Comparison of ENCODE assay signal across 18 mouse cellular contexts in genomic region chr13:97363765-97364164, GRCm38 (mm10).
DNase-seq lines count a peak whose midpoint lies in the region; ATAC-seq lines count a peak whose summit lies in the region.
"Had no signal": no experiment of that assay in that cellular context is flagged by ENCODE, and none has a peak within 500 bp of the region (broad histone marks: within the 10 kb centered on the region; RNA-seq: fewer than 3 reads in every experiment).

No protein-coding gene starts in this region.

- H3K27me3 ChIP-seq in embryonic facial prominence, embryonic 14.5 days (replicated peaks; ENCODE audit: control insufficient read depth, insufficient read depth, low read length): no peaks in the 10 kb centered on the region; the same call in 1 of the 2 replicates
- peaks cover 20% of the 10 kb centered on the region for H3K27me3 ChIP-seq in embryonic facial prominence, embryonic 10.5 days (replicated peaks; ENCODE audit: low read depth, poor library complexity, severe bottlenecking)
- no peaks in the 10 kb centered on the region for H3K27me3 ChIP-seq in lung, embryonic 15.5 days
- no peaks in the 10 kb centered on the region for H3K27me3 ChIP-seq in limb, embryonic 15.5 days
- H3K27me3 ChIP-seq in hindbrain, embryonic 13.5 days: no peaks in the 10 kb centered on the region
- H3K27me3 ChIP-seq: forebrain, embryonic 13.5 days; neural tube, embryonic 13.5 days had no signal

- DNase-seq in embryonic facial prominence, embryonic 14.5 days (ENCODE audit: low spot score): peak; percentile 74
- no peak for DNase-seq in embryonic facial prominence, embryonic 10.5 days (ENCODE audit: low spot score)
- DNase-seq in lung, postnatal 4 days: no peak
- DNase-seq in testis, postnatal 14 days (ENCODE audit: low spot score): peak; percentile 12
- no peak for DNase-seq in right cerebral cortex, postnatal 25 days
- DNase-seq: adrenal gland, postnatal 10 days; cerebellum, postnatal 14 days; gastrocnemius, postnatal 10 days; retina, postnatal 1 day; thymus, postnatal 4 days had no signal

- H3K4me1 ChIP-seq in embryonic facial prominence, embryonic 14.5 days (ENCODE audit: control insufficient read depth, insufficient read depth, low read length): peaks cover 12% of the 10 kb centered on the region; the same call in 1 of the 2 replicates
- H3K4me1 ChIP-seq in embryonic facial prominence, embryonic 10.5 days: peaks cover 22% of the 10 kb centered on the region
- peaks cover 39% of the 10 kb centered on the region for H3K4me1 ChIP-seq in lung, embryonic 15.5 days
- peaks cover 28% of the 10 kb centered on the region for H3K4me1 ChIP-seq in limb, embryonic 15.5 days
- peaks cover 18% of the 10 kb centered on the region for H3K4me1 ChIP-seq in hindbrain, embryonic 13.5 days (replicated peaks)

- no peak overlapping the region for H3K27ac ChIP-seq in embryonic facial prominence, embryonic 14.5 days (replicated peaks; ENCODE audit: low read depth, low read length)
- H3K27ac ChIP-seq in embryonic facial prominence, embryonic 10.5 days (replicated peaks): no peak overlapping the region
- H3K27ac ChIP-seq in lung, embryonic 15.5 days: peak overlapping the region; percentile 62
- no peak overlapping the region for H3K27ac ChIP-seq in limb, embryonic 15.5 days
- no peak overlapping the region for H3K27ac ChIP-seq in hindbrain, embryonic 13.5 days
- H3K27ac ChIP-seq: embryonic facial prominence, embryonic 15.5 days; forebrain, embryonic 13.5 days; heart, embryonic 13.5 days; hindbrain, embryonic 14.5 days had no signal

- H3K4me3 ChIP-seq in embryonic facial prominence, embryonic 14.5 days (ENCODE audit: low read depth, low read length): no peak overlapping the region
- H3K4me3 ChIP-seq in embryonic facial prominence, embryonic 10.5 days: no peak overlapping the region
- no peak overlapping the region for H3K4me3 ChIP-seq in lung, embryonic 15.5 days
- H3K4me3 ChIP-seq in limb, embryonic 15.5 days: no peak overlapping the region
- no peak overlapping the region for H3K4me3 ChIP-seq in hindbrain, embryonic 13.5 days
- H3K4me3 ChIP-seq: embryonic facial prominence, embryonic 15.5 days; forebrain, embryonic 13.5 days; heart, embryonic 13.5 days; neural tube, embryonic 13.5 days had no signal

- H3K9me3 ChIP-seq in embryonic facial prominence, embryonic 14.5 days (ENCODE audit: control insufficient read depth, low read length): no peaks in the 10 kb centered on the region
- no peaks in the 10 kb centered on the region for H3K9me3 ChIP-seq in embryonic facial prominence, embryonic 10.5 days
- H3K9me3 ChIP-seq in lung, embryonic 15.5 days: no peaks in the 10 kb centered on the region
- H3K9me3 ChIP-seq in limb, embryonic 15.5 days: no peaks in the 10 kb centered on the region
- no peaks in the 10 kb centered on the region for H3K9me3 ChIP-seq in hindbrain, embryonic 13.5 days
- H3K9me3 ChIP-seq: embryonic facial prominence, embryonic 15.5 days; forebrain, embryonic 13.5 days; heart, embryonic 13.5 days; neural tube, embryonic 13.5 days had no signal

- no peak overlapping the region for H3K9ac ChIP-seq in embryonic facial prominence, embryonic 14.5 days (ENCODE audit: low read depth, low read length)
- H3K9ac ChIP-seq in lung, embryonic 15.5 days: no peak overlapping the region
- H3K9ac ChIP-seq in limb, embryonic 15.5 days: no peak overlapping the region
- no peak overlapping the region for H3K9ac ChIP-seq in hindbrain, embryonic 13.5 days
- H3K9ac ChIP-seq: embryonic facial prominence, embryonic 15.5 days; forebrain, embryonic 13.5 days; heart, embryonic 13.5 days; hindbrain, embryonic 14.5 days; neural tube, embryonic 13.5 days had no signal

- no peak for ATAC-seq in embryonic facial prominence, embryonic 14.5 days (ENCODE audit: low read depth)
- peak; percentile 62; the same call in 1 of the 2 replicates for ATAC-seq in lung, embryonic 15.5 days (ENCODE audit: borderline replicate concordance, extremely low read depth, low FRiP score, low TSS enrichment)
- 0 out of 2 replicates have a peak, but pooled peaks have one; percentile 67 for ATAC-seq in limb, embryonic 15.5 days (ENCODE audit: insufficient number of reproducible peaks, low FRiP score, low TSS enrichment, low read depth)
- ATAC-seq in hindbrain, embryonic 13.5 days (ENCODE audit: low FRiP score): no peak
- ATAC-seq: forebrain, embryonic 13.5 days had no signal

- no peak overlapping the region for H3K4me2 ChIP-seq in embryonic facial prominence, embryonic 14.5 days (ENCODE audit: low read depth, low read length)
- H3K4me2 ChIP-seq in lung, embryonic 15.5 days: no peak overlapping the region
- H3K4me2 ChIP-seq in limb, embryonic 15.5 days: no peak overlapping the region
- H3K4me2 ChIP-seq in hindbrain, embryonic 13.5 days: no peak overlapping the region
- H3K4me2 ChIP-seq: embryonic facial prominence, embryonic 15.5 days; forebrain, embryonic 13.5 days; heart, embryonic 13.5 days; hindbrain, embryonic 14.5 days; neural tube, embryonic 13.5 days had no signal

- 42% methylated on average over 5 of the region's 5 CpGs for WGBS in embryonic facial prominence, embryonic 14.5 days
- WGBS in embryonic facial prominence, embryonic 10.5 days: 83% methylated on average over 5 of the region's 5 CpGs
- 33% methylated on average over 5 of the region's 5 CpGs for WGBS in lung, embryonic 15.5 days
- 39% methylated on average over 5 of the region's 5 CpGs for WGBS in limb, embryonic 15.5 days
- 87% methylated on average over 5 of the region's 5 CpGs for WGBS in hindbrain, embryonic 13.5 days

- H3K36me3 ChIP-seq in embryonic facial prominence, embryonic 14.5 days (ENCODE audit: control insufficient read depth, insufficient read depth, low read length): no peaks in the 10 kb centered on the region
- no peaks in the 10 kb centered on the region for H3K36me3 ChIP-seq in embryonic facial prominence, embryonic 10.5 days (replicated peaks)
- H3K36me3 ChIP-seq in lung, embryonic 15.5 days: no peaks in the 10 kb centered on the region
- H3K36me3 ChIP-seq in limb, embryonic 15.5 days: no peaks in the 10 kb centered on the region
- no peaks in the 10 kb centered on the region for H3K36me3 ChIP-seq in hindbrain, embryonic 13.5 days
- H3K36me3 ChIP-seq: embryonic facial prominence, embryonic 15.5 days; heart, embryonic 13.5 days; neural tube, embryonic 13.5 days had no signal

Comparison
In these comparisons a context has a peak if more than half of its experiments do, and no peak if none do; other contexts are left out.
1. DNase-seq: peak in embryonic facial prominence, embryonic 14.5 days (single experiment) and testis, postnatal 14 days (single experiment); none in embryonic facial prominence, embryonic 10.5 days (single experiment), lung, postnatal 4 days (0 of 2) and right cerebral cortex, postnatal 25 days (single experiment).
2. ATAC-seq: peak in lung, embryonic 15.5 days (single experiment) and limb, embryonic 15.5 days (single experiment); none in embryonic facial prominence, embryonic 14.5 days (single experiment) and hindbrain, embryonic 13.5 days (single experiment).